Mouse (Mus musculus): Measurements from ENCODE around the gene Osm. TPM values are rescaled to one million over a fixed set of nuclear protein-coding genes. Genes with fewer than 3 reads are reported as not detected.
A peak's percentile ranks its signal among the peaks of the same experiment; 100 is the strongest.

Osm gene
- total RNA-seq, 2 experiments from 2014 or later: 0.30 TPM; not detected in 1

GRCm38 (mm10) chr11:4236546-4237067 lies 387 bp downstream of the Osm start:
- intact Hi-C loops (cut with DNase I): no loop called here

DNA sequence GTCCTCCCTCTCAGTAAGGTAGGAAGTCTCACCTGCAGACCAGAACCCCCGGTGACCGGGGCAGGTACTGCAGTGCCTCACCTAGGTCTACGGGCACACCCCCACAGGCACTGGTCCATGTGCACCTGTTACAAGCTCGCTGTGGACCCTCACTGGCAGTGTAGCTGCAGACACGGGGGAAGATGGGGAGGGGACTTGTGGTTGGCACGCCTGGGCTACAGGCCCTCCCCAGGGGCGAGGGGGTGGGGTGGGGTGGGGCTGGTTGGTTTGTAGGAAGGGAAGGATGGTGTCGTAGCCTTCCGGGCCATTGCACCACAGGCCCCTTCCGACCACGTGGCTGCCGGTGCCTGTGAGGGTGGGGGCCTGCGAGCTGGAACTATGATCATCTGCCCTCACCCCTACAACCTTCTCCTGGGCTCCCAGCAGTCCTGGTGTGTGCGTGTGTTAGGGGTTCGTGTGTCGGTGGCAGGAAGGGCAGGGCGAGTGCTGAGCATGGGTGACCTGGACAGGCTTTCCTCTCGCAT lies 1.2 kb downstream of the Osm start:
- intact Hi-C loops (cut with DNase I): no loop called here
- DNase-seq: no peak

More at GRCm38 (mm10) chr11:4236546-4237067, 387 bp downstream of the Osm start:
- no peak for DNase-seq

DNA sequence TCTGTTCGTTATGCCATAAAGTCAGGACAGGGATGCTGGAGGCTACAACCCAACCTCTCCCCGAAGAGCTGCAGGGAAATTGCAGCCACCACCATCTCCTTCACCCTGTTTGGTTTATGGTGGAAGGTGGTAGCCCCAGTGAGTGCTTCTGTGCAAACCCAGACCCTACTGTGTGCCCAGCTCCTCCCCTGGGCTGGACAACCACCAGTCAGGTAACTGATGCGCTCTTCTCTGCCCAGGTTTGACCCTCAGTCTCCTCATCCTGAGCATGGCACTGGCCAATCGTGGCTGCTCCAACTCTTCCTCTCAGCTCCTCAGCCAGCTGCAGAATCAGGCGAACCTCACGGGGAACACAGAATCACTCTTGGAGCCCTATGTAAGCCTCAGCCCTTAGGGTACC lies 1.9 kb downstream of the Osm start:
- intact Hi-C loops (cut with DNase I): no loop called here
- DNase-seq: no peak

DNA sequence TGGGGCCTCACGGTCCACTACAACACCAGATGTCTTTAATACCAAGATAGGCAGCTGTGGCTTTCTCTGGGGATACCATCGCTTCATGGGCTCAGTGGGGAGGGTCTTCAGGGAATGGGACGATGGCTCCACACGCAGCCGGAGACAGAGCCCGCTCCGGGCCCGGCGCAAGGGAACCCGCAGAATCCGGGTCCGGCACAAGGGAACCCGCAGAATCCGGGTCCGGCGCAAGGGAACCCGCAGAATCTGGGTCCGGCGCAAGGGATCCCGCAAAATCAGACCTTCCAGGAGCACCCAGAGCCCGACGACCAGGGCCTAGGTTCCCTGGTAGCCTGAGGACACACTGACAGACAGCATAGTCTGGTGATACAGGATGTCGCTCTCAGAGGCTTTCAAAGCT lies 3.5 kb downstream of the Osm start:
- intact Hi-C loops (cut with DNase I): no loop called here
- DNase-seq: no peak

DNA sequence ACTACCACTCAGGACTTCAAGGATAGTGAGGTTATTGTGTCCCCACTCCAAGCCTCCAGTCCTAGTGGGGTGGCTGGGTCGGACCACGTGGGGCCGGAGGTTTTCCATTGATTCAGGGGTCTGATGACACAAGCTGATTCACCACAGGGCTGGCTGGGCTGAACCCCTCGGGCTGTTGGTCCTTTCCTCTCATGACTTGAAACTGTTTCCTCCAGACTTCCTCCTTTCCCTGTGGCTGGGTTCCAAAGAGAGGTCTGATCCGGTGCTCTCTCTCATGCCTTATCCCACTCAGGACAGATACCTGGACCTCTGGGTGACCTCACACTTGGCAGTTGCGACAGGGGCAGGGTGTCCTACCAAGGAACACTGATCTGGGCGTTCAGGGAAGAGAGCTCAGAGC lies 3.9 kb downstream of the Osm start:
- DNase-seq: no peak
- intact Hi-C loops (cut with DNase I): no loop called here

DNA sequence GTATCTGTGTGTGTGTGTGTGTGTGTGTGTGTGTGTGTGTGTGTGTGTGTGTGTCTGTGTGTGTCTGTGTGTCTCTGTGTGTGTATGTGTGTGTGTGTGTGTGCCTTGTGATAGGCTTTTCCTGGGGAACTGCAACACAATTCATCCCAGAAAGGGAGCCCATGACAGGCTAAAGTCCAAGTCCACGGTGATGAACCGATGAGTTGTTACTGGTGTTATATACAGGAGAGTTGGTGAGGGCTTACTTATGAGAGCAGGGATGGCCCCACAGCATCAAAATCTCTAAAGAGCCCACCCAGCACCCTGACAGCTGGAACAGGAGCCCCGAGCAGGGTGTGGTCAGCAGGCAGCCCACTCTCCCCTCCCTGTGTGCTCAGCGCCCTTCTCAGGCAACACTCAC lies 5.0 kb downstream of the Osm start:
- DNase-seq: no peak
- intact Hi-C loops (cut with DNase I): no loop called here

DNA sequence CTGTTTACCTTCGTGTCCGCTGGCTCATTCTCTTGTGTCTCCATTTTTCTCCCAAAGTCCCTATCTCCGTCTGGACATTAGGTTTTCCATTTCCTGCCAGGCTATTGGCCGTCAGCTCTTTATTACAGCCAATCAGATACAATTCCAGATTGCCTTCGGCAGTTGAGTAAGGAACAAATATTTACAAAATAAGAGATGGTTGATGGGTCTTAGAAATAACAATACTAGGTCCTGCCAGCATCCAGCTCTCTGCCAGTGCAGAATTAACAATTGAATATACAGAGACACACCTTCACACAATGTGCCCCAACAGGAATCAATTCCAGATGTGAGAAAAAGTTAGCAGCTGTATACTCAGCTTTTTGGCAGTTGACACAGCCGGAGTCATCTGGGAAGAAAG lies 9.9 kb downstream of the Osm start:
- intact Hi-C loops (cut with DNase I): no loop called here
- no peak for DNase-seq

GRCm38 (mm10) chr11:4246623-4247022 lies 10.4 kb downstream of the Osm start:
- intact Hi-C loops (cut with DNase I): no loop called here

DNA sequence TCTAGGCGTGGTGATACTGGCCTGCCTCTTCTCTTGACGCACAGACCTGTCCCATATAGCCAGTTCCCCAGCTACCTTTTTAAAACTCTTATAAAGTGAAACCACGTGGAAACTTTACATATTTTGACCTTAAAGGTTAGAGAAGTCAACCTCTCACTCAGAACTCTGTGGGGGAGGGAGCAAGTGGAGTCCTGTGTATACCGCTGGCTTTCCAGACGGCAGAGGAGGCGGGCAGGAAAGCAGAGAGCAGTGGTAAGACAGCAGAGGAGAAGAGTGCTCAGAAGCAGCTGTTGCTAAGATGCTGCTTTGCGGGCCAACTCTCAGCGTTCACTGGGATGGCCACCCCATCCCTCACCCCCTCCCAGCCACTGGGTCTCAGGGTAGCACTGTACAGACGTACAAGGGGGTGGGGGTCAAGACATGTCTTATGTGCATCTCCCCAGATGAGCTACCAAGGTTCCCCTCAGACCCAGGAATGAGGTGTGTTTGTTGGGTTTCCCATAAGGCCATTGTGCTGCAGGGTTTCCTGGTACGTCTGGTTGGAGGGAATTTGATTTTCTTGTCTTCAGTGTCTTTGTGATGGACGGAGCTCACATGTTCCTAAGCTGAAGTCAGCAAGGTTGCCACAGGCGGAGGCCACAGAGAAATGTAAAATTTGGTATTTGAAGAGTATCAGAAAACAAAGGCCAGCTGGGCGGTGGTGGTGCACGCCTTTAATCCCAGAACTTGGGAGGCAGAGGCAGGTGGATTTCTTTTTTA lies 11.2 kb downstream of the Osm start:
- intact Hi-C loops (cut with DNase I): no loop called here
- DNase-seq: no peak

More at GRCm38 (mm10) chr11:4246623-4247022, 10.4 kb downstream of the Osm start:
- no peak for DNase-seq

DNA sequence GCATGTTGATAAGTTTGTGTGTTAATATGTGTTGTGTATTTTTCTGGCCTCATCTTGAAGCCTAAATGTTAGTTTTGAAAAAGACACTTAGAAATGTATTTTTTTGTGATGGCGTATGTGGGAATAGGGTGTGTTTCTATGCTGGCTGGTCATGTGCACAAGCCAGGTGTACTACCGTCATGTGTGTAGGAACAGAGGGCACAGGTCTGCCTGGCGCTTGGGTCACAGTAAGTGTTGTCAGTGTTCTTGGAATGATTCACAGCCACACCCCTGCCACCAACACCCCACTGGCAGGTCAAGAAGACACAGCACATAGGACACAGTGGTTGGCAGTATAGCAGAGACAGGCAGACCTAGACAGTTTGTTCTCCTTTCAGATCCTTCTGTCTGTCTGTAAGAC lies 12.9 kb downstream of the Osm start:
- intact Hi-C loops (cut with DNase I): no loop called here
- DNase-seq: no peak

GRCm38 (mm10) chr11:4250290-4250689 lies 14.1 kb downstream of the Osm start:
- no peak for DNase-seq
- intact Hi-C loops (cut with DNase I): no loop called here

DNA sequence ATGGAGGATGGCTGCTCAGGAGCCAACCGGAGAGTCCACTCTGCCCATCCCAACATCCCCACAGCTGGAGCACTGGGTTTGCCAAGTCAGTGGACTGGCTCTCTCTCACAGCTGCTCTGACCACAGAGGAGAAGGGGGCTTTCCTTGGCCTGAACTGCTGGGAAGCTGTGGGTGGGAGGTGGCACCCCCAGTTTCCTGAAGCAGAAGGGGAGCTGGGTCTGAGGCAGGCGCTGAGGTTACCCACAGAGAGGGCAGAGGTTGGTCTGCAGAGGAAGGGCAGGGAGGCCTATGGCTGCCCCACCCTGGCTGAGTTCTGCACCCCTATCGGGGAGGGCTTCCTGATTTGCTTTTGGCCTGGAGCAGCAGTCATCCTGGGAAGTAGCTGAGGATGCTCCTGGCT lies 15.2 kb downstream of the Osm start:
- no peak for DNase-seq
- intact Hi-C loops (cut with DNase I): no loop called here

DNA sequence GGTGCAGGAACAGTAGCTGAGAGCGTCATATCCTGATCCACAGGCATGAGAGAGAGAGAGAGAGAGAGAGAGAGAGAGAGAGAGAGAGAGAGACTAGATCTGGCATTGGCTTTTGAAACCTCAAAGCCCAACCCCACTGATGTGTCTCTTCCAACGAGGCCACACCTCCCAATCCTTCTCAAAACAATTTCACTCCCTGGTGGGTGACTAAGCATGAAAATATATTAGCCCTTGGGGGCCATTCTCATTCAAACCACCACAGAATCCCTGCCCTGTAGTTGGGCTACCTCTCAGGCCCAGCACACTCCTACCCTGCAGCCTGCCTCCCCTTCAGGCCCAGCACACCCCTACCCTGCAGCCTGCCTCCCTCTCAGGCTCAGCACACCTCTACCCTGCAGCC lies 16.7 kb downstream of the Osm start:
- no peak for DNase-seq
- intact Hi-C loops (cut with DNase I): no loop called here

- intact Hi-C loops (cut with DNase I): no loop called here
- no peak for DNase-seq
These were observed 20.8 kb downstream of the Osm start, which contains the start of gene Lif for GRCm38 (mm10) chr11:4256846-4257607. Gene Lif (plus strand): TSS chr11:4257557.

DNA sequence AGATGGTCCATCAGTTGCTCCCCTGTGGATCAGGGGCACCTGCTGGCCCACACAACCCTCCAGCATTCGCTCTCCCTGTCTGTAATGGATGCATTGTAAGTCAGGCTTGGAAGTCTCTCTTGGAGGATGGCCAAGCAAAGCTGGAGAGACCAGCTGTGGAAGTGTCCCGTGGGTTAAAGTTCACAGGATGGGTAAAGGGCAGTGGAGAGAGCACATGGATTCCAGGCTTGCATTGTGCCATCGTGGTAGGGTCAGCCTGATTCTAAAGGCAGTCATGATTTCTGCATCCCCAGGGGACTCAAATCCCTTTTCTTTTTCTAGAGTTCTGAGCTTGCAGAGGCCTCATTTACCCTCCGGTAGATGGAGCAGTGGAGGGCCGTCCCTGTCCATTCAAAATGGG lies 21.5 kb downstream of the Osm start:
- DNase-seq: no peak
- intact Hi-C loops (cut with DNase I): loop anchor here (2.0 kb wide), 1 partner anchor 165 kb away; no protein-coding TSS in a partner anchor

DNA sequence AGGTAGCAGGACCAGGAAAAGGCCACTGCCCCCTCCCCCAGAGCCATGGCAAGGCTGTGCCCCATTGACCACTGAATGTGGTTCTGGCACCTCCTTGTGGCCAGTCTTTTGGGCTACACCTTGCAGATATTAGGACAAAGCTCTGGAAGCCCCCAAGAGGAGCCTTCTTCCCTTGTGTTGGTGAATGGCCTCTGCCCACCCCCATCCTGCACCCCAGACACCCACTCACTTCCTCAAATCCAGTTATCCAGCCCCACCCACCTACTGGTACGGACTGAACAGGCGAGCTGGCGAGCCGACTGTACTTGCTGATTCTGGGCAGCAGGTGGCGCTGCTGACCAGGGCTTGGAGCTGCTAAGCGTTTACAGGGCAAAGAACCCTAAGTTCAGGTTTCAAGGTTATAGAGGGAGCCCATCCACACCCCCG lies 22.4 kb downstream of the Osm start:
- peak; percentile 79 for DNase-seq
- intact Hi-C loops (cut with DNase I): loop anchor here (2.0 kb wide), 1 partner anchor 164 kb away; no protein-coding TSS in a partner anchor

DNA sequence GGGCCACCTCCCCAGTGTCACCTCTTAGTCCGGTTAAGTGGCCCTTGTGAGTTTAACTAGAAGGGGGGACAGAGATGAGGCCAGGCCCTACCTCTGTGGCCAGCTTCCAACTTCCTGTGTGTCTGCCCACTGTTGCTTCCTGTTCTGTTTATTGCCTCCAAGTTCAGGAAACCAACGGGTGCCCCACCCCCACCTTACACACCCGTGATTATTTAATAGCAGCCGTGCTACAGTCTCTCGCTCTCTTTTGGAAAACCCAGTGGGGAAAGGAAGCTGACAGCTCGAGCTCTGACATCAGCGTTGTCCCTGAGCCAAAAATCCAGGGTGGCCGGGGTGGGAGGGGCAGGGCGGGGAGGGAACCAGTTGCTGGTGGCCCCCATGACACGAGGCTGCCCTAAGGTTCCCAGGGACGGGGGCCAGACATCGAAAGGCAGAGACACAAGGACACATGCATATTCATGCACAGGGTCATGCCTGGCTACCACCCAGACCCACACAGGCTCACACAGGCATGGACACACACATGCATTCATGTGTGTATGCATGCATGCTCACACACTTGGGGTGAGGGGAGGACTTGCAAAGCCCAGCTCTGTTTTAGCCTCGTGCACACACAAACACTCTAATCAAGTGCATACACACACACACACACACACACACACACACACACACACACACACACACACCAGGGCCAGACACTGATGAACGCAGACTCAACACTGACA lies 24.4 kb downstream of the Osm start:
- intact Hi-C loops (cut with DNase I): loop anchor here (10.0 kb wide), 1 partner anchor 604 kb away; no protein-coding TSS in a partner anchor
- DNase-seq: peak; percentile 41

DNA sequence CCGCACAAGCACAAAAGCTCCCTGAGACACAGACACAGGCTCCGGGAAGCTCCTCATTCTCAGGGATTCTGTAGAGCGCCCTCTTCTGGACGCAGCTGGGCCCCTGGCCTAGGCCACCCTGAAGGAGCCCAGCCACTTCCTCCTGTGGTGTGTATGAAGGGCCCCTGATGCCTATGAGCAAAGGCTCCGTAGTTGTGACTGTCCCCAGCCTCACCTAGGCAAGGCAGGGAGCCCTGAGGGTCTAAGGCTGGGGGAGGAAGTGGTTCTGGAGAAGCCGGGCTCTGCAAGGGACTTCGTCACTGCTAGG lies 24.9 kb downstream of the Osm start:
- DNase-seq: peak; percentile 56
- intact Hi-C loops (cut with DNase I): loop anchor here (10.0 kb wide), 1 partner anchor 604 kb away; no protein-coding TSS in a partner anchor

DNA sequence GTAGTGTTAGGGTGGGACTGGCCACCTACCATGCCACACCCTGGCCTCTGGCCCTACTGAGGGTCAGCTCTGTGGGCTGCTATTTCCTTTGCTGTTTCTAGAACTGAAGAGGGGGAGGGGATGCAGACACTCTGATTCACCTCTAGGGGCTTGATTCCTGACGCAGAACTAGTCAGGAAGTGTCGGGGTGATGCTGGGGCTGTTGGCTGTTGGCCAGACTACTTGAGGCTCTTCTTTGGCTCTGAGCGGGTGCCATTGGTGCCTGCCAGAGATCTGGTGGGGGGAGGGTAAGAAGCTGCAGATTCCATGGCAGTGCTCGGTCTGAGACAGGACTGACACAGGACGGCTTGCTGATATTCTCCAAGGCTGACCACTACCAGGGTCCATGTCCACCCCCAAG lies 25.7 kb downstream of the Osm start:
- peak; percentile 87 for DNase-seq
- intact Hi-C loops (cut with DNase I): loop anchor here (10.0 kb wide), 1 partner anchor 603 kb away; no protein-coding TSS in a partner anchor

- intact Hi-C loops (cut with DNase I): loop anchor here (10.0 kb wide), 1 partner anchor 602 kb away; no protein-coding TSS in a partner anchor
- DNase-seq: no peak
These were observed 26.6 kb downstream of the Osm start for GRCm38 (mm10) chr11:4262847-4263246.

DNA sequence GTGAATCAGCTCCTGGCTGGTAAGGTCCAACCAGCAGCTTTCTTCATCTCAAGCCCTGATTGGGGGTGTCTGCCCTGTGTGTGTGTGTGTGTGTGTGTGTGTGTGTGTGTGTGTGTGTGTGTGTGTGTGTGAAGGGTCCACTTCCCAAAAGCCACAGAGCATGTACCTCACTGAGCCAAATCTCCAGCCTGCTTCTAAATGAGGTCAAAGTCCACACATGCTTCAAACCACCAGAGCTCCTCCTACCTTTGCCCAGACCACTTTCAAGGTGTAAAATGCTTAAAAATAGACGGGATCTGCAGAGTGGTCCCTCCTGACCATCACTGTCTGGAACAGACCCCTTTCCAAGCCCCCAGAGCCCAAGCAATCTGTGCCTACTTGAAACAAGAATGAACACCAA lies 27.1 kb downstream of the Osm start:
- no peak for DNase-seq
- intact Hi-C loops (cut with DNase I): loop anchor here (10.0 kb wide), 1 partner anchor 602 kb away; no protein-coding TSS in a partner anchor
